Mouse (Mus musculus) heart, postnatal 0 days (tissue): ENCODE measurements at regions not wholly inside any gene's neighbourhood (a gene's known extent, or its start where the extent isn't known, plus 50 kb on each side); places are given as distances from the start of the nearest gene placed in this dataset.
A peak's percentile ranks its signal among the peaks of the same experiment; 100 is the strongest.

Experiments
- ATAC-seq: fragments of 200-750 bp; cut with Nextera tagmentation; 2 replicates; pipeline ENCODE4 v1.8.0; 2017; ENCODE audit warnings: low read depth, moderate number of reproducible peaks, moderate library complexity; ENCODE audit not compliant: insufficient read depth
- DNase-seq: peaks from one replicate; pipeline ENCODE4 v3.0.0-alpha.2; 2016; ENCODE audit warnings: low spot score
- H3K27ac ChIP-seq: fragments of 300-500 bp; sonication (generic); 2 replicates; pipeline ENCODE4 v1.5.1; 2014; ENCODE audit warnings: low read depth, mild to moderate bottlenecking
- H3K27me3 ChIP-seq: fragments of 300-500 bp; sonication (generic); 2 replicates; pipeline ENCODE4 v1.6.1; 2014; ENCODE audit warnings: low read length, mixed read lengths; ENCODE audit not compliant: control insufficient read depth, insufficient read depth
- H3K36me3 ChIP-seq: fragments of 300-500 bp; sonication (generic); replicated peaks from 2 replicates; pipeline ENCODE4 v1.6.1; 2014; ENCODE audit warnings: low read length, mixed read lengths; ENCODE audit not compliant: control insufficient read depth, insufficient read depth
- H3K4me1 ChIP-seq: fragments of 300-500 bp; sonication (generic); 2 replicates; pipeline ENCODE4 v1.6.1; 2014; ENCODE audit warnings: antibody characterized with exemption; ENCODE audit not compliant: control insufficient read depth, insufficient read depth
- H3K4me2 ChIP-seq: fragments of 300-500 bp; sonication (generic); 2 replicates; pipeline ENCODE4 v1.6.1; 2014; ENCODE audit warnings: low read depth, mild to moderate bottlenecking, low read length, moderate library complexity
- H3K4me3 ChIP-seq: fragments of 300-500 bp; sonication (generic); 2 replicates; pipeline ENCODE4 v1.5.1; 2014; ENCODE audit warnings: low read depth, low read length
- H3K9ac ChIP-seq: fragments of 300-500 bp; sonication (generic); replicated peaks from 2 replicates; pipeline ENCODE4 v1.6.1; 2014; ENCODE audit warnings: low read depth, low read length, mixed read lengths
- H3K9me3 ChIP-seq: fragments of 300-500 bp; sonication (generic); replicated peaks from 2 replicates; pipeline ENCODE4 v1.6.1; 2016; ENCODE audit warnings: low read length; ENCODE audit not compliant: control insufficient read depth
- CTCF ChIP-seq: IDR thresholded peaks from 2 replicates; pipeline ENCODE4 v1.5.1; 2016; ENCODE audit warnings: antibody characterized with exemption, control low read depth, low read depth
- EP300 ChIP-seq: IDR thresholded peaks from 2 replicates; pipeline ENCODE4 v1.6.1; 2016; ENCODE audit warnings: antibody characterized with exemption, low read depth
- WGBS: fragments of 180-500 bp; shearing (Covaris S2); extraction: QIAGEN DNeasy Blood & Tissue Kit; methylation state at CpG from one replicate; pipeline ENCODE4 v1.1.7; 2014; 5-methylcytosine and 5-hydroxymethylcytosine counted together

- ATAC-seq = peak; percentile 43; the same call in 1 of the 2 replicates
Measured at GRCm38 (mm10) chr15:59203850-59204625, 314.9 kb downstream of the Gm49356 start.

DNA sequence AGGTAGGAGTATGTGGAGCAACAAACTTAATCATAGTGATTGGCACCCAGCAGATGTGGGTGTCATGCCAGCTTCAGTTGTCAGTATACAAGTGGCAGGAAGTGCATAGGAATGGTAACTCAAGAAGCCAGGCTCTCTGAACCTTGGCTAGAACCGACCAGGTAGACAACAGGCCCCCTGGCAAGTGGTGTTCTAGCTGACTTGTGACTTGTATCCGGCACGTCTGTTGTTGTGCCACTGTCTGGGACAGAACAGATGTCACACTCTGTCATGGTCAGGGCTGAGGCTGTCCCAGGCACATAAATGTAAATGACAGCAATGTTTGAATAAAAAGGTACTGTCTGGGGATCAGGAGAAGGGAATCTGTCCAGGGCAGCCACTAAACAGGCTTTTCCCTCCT is 316.0 kb downstream of the Gm49356 start:
- Histone ChIP-seq H3K27ac (peak overlapping the region; percentile 78), H3K4me3 (no peak overlapping the region), H3K27me3 (no peaks in the 10 kb centered on the region), H3K36me3 (no peaks in the 10 kb centered on the region), H3K4me1 (peaks cover 31% of the 10 kb centered on the region), H3K9me3 (no peaks in the 10 kb centered on the region), H3K4me2 (no peak overlapping the region), H3K9ac (no peak overlapping the region)
- 49% methylated on average over 3 of the region's 3 CpGs for WGBS
- ATAC-seq = peak; percentile 9; the same call in 1 of the 2 replicates
- TF ChIP-seq CTCF (no peak), EP300 (no peak)
- DNase-seq = no peak

More at GRCm38 (mm10) chr15:59203850-59204625, 314.9 kb downstream of the Gm49356 start:
- no peaks in the 10 kb centered on the region for H3K36me3 ChIP-seq
- peak; percentile 64 for TF ChIP-seq CTCF
- no peak for TF ChIP-seq EP300
- H3K27me3 ChIP-seq = no peaks in the 10 kb centered on the region
- H3K4me1 ChIP-seq = peaks cover 33% of the 10 kb centered on the region
- H3K27ac ChIP-seq = peak overlapping the region; percentile 78; the same call in 1 of the 2 replicates
- WGBS = 54% methylated on average over 17 of the region's 17 CpGs
- no peak overlapping the region for H3K9ac ChIP-seq
- peak; percentile 56 for DNase-seq
- H3K4me3 ChIP-seq = no peak overlapping the region
- H3K9me3 ChIP-seq = no peaks in the 10 kb centered on the region
- H3K4me2 ChIP-seq = no peak overlapping the region

- Histone ChIP-seq H3K9ac (no peak overlapping the region), H3K4me3 (no peak overlapping the region), H3K4me1 (peaks cover 31% of the 10 kb centered on the region), H3K4me2 (no peak overlapping the region), H3K27me3 (no peaks in the 10 kb centered on the region), H3K27ac (peak overlapping the region; percentile 78), H3K36me3 (no peaks in the 10 kb centered on the region), H3K9me3 (no peaks in the 10 kb centered on the region)
- TF ChIP-seq CTCF (no peak), EP300 (peak; percentile 87)
- ATAC-seq (peak; percentile 77), DNase-seq (peak; percentile 62)
- WGBS = 38% methylated on average over 7 of the region's 7 CpGs
Measured at GRCm38 (mm10) chr15:59205544-59205943, 316.4 kb downstream of the Gm49356 start.

- TF ChIP-seq EP300 (no peak), CTCF (no peak)
- ATAC-seq (no peak), DNase-seq (no peak)
- Histone ChIP-seq H3K36me3 (no peaks in the 10 kb centered on the region), H3K4me3 (no peak overlapping the region), H3K9ac (no peak overlapping the region), H3K27ac (no peak overlapping the region), H3K4me2 (no peak overlapping the region), H3K9me3 (no peaks in the 10 kb centered on the region), H3K4me1 (peaks cover 24% of the 10 kb centered on the region), H3K27me3 (no peaks in the 10 kb centered on the region)
- WGBS = 75% methylated on average over 7 of the region's 7 CpGs
Measured at GRCm38 (mm10) chr15:59206636-59207035, 317.5 kb downstream of the Gm49356 start.

DNA sequence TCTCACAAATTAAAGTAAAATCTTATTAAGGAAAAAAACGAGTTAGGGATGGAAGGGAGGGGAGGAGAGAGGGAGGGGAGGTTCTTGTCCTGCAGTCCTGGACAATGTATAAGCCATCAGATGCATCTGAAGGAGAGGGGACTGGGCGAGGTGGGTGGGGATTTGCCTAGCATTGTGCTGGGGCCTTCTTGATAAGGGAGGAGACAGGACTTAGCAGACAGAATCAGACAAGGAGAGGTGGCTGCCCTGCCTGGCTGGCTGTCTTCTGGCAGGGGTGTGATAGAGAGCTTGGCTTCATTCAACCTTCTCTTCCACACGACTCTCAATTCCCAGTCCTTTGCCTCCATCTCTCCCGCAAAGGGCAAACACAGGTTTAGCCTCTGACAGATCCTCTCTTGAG is 318.9 kb downstream of the Gm49356 start:
- no peak for TF ChIP-seq CTCF
- no peak for TF ChIP-seq EP300
- no peak for DNase-seq
- Histone ChIP-seq H3K4me3 (no peak overlapping the region), H3K9ac (no peak overlapping the region), H3K36me3 (no peaks in the 10 kb centered on the region), H3K4me1 (peaks cover 13% of the 10 kb centered on the region), H3K4me2 (no peak overlapping the region), H3K27ac (no peak overlapping the region), H3K9me3 (no peaks in the 10 kb centered on the region), H3K27me3 (no peaks in the 10 kb centered on the region)
- ATAC-seq = no peak
- WGBS = 51% methylated on average over 4 of the region's 4 CpGs
